In genomic region chr16:95811092-95811491, GRCm38 (mm10) we compare ENCODE assay signal across 9 mouse cellular contexts.
A peak's percentile ranks its signal among the peaks of the same experiment; 100 is the strongest.
DNase-seq lines count a peak whose midpoint lies in the region.
"Had no signal": no experiment of that assay in that cellular context is flagged by ENCODE, and none has a peak within 500 bp of the region (broad histone marks: within the 10 kb centered on the region; RNA-seq: fewer than 3 reads in every experiment).

No protein-coding gene starts in this region.

- H3K4me1 ChIP-seq in forebrain, embryonic 10.5 days, result 0 out of 2 replicates have a peak, but pooled peaks cover 4% of the 10 kb centered on the region
- H3K4me1 ChIP-seq: liver, embryonic 13.5 days had no signal

- H3K27ac ChIP-seq in forebrain, embryonic 10.5 days, result no peak overlapping the region
- H3K27ac ChIP-seq: liver, embryonic 13.5 days had no signal

- H3K36me3 ChIP-seq in forebrain, embryonic 10.5 days (replicated peaks), result no peaks in the 10 kb centered on the region
- H3K36me3 ChIP-seq: liver, embryonic 13.5 days had no signal

- no peaks in the 10 kb centered on the region for H3K27me3 ChIP-seq in forebrain, embryonic 10.5 days (ENCODE audit: poor library complexity, severe bottlenecking)
- H3K27me3 ChIP-seq: liver, embryonic 13.5 days had no signal

- no peak overlapping the region for H3K4me3 ChIP-seq in forebrain, embryonic 10.5 days
- H3K4me3 ChIP-seq: liver, embryonic 13.5 days had no signal

- H3K9me3 ChIP-seq in forebrain, embryonic 10.5 days, result peaks cover under 1% of the 10 kb centered on the region; the same call in 1 of the 2 replicates
- H3K9me3 ChIP-seq: liver, embryonic 13.5 days had no signal

- 88% methylated on average over 6 of the region's 6 CpGs for WGBS in forebrain, embryonic 10.5 days

- DNase-seq in cerebellum, postnatal 10 days, result peak; percentile 53 to 54
- DNase-seq in cerebellum, adult 11-12 months, result no peak
- DNase-seq in Muller cell, postnatal 12 days (ENCODE audit: inconsistent ontology term), result peak; percentile 46
- peak; percentile 28 for DNase-seq in induced T-regulatory cell, adult 2 months (ENCODE audit: low read depth)
- peak; percentile 53 for DNase-seq in naive thymus-derived CD4-positive, alpha-beta T cell, adult 2 months (ENCODE audit: low read depth)
- no peak for DNase-seq in forebrain, embryonic 10.5 days (ENCODE audit: extremely low spot score, low spot score)
- DNase-seq in urinary bladder, postnatal 4 days (ENCODE audit: low spot score in 2 of 2), result no peak
- DNase-seq in cerebellum, adult 9-10 months, result no peak
- DNase-seq: liver, embryonic 13.5 days had no signal

Comparison
In these comparisons a context has a peak if more than half of its experiments do, and no peak if none do; other contexts are left out.
1. DNase-seq: peak in cerebellum, postnatal 10 days (2 of 2), Muller cell, postnatal 12 days (single experiment), induced T-regulatory cell, adult 2 months (single experiment) and naive thymus-derived CD4-positive, alpha-beta T cell, adult 2 months (single experiment); none in cerebellum, adult 11-12 months (single experiment), forebrain, embryonic 10.5 days (single experiment), urinary bladder, postnatal 4 days (0 of 2) and cerebellum, adult 9-10 months (single experiment).